Mouse (Mus musculus) mesoderm, embryonic 11.5 days (tissue): ENCODE measurements around the gene Mtln.

Experiments used
- DNase-seq: peaks from one replicate; pipeline ENCODE4 v3.0.0-alpha.2; 2012; ENCODE audit warnings: low read depth, low spot score

Mtln gene

DNA sequence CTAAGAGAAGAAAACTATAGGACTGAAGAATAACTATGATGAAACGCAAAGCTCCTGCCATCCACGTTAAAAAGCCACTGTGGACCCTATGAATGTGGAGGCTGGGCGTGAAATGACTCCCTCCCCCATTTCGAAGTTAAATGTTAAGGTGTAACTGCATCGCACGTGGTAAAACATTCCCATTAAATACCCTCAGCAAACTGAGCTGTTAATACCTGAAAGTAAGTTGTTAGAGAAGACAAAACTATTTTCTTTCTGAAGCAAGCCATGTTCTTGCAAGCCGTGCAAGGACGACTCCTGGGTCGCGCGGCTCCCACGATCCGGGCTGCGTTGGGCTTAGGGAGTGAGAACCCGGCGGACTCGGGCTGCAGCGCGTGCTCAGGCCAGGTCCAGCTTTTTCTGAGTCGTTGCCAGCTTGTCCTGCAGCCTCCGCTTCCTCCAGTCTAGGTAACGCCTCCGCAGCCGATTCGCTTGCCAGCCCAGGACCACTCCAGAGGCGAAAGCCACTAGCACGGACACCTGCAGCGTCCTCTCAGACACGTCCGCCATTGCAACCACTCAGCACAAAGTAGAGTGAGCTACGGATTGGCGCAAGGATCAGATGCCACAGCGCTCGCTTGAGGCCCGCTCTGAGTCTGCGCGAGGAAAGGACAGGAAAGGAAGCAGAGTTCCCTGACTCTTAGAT, at the start of gene Mtln:
TSS of gene Mtln (minus strand) at position 570 of the 685 bp plus-strand sequence.
- peak; percentile 91 for DNase-seq

DNA sequence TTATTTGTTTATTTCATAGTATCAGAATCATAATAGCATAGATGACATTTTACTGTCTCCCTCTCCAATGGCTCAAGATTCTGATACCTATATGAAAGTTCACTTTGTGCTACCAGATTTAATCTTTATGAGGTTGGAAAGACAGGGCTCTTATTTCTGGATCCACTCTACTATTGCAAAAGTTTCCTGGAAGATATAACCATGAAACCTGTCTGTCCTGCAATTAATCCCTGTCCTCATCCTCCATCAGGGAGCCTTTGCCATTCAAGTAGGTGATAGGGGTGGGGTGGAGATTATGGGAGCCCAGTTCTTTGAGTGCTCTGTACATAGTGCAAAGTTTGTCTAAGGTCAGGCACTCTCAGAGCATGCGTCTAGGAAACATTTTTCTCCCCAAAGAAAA, 49.1 kb upstream of the Mtln start:
- no peak for DNase-seq

DNA sequence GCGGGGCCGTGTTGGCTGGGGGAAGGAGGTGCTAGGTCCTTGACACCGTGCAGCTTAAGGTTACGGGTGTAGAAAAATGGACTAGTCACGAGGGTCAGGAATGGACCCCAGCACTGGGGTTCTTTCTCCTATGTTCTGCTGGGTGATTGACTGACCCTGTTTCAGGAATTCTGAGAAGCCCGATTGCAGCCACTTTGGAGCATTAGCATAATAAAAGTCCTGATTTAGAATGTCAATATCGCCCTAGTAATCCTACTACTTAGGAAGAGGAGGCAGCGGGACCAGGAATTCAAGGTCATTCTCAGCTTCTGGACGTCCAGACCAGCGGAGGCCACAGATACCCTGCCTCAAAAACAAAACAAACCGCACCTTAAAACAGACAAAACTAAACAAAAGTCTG, 47.1 kb upstream of the Mtln start:
- DNase-seq = no peak

DNA sequence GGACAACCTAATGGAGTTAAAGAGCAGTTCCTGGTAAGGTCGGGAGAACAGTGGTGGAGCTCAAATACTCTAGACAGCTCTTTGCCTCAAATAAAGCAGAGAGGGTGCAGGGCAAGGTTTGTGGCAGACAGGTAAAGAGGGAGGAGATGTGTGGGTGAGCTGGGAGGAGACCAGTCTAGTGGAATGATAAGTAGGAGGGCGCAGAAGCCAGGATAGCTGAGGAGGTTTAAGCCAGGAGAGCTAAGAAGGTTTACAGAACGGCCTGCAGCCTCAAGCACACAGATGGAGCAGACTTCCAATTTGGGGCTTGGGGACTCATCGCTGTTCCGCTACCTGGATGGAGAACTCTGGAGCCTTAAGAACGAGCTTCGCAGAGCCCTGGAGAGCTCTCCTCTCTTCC, 46.3 kb upstream of the Mtln start, which contains the start of gene Acoxl:
TSS of gene Acoxl (plus strand) at position 301 of the 400 bp plus-strand sequence.
- no peak for DNase-seq

DNA sequence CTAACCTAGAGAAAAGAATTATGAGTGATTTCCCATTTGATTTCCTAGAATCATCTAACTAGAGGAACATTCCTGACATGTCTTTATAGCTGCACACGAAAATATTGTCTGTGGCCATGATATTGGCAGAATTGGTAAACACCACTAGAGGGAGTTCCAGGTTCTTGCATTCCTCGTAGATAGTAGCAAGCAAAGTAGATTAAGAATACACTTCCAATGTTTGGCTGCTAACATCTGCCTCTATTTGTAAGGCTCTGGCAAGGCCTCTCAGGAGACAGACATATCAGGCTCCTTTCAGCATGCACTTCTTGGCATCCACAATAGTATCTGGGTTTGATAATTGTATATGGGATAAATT, 40.5 kb upstream of the Mtln start:
- DNase-seq = peak; percentile 60

DNA sequence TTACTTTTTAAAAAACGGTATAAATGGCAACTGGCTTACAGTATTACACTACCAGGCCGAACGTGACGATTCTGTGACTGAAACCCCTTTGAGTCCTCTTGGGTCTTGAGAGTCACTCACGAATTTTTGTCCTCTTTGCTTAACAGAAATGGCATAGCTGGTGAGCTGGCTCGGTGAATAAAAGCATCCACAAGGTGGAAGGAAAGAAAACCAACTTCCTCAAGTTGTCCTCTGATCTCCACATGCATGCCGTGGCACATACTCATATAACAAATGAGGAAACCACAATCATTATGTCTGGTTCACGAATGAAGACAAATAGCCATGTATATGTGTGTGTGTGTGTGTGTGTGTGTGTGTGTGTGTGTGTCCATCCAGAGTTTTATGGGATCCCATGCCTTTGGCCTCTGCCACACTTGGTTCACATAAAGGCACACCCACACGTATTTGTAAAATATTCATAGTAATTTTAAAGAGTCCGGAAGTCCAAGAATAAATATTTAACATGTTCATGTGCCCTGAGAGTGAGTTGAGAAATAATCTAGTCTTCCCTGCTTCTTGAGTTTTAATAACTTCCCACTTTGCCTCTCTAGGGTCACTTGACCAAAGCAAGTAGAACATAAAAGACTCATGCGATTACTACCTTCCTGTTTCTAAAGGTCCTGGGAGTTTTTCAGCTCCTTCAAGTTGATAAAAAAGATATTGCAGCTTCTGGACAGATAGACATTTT, 40.0 kb upstream of the Mtln start:
- DNase-seq = no peak

DNA sequence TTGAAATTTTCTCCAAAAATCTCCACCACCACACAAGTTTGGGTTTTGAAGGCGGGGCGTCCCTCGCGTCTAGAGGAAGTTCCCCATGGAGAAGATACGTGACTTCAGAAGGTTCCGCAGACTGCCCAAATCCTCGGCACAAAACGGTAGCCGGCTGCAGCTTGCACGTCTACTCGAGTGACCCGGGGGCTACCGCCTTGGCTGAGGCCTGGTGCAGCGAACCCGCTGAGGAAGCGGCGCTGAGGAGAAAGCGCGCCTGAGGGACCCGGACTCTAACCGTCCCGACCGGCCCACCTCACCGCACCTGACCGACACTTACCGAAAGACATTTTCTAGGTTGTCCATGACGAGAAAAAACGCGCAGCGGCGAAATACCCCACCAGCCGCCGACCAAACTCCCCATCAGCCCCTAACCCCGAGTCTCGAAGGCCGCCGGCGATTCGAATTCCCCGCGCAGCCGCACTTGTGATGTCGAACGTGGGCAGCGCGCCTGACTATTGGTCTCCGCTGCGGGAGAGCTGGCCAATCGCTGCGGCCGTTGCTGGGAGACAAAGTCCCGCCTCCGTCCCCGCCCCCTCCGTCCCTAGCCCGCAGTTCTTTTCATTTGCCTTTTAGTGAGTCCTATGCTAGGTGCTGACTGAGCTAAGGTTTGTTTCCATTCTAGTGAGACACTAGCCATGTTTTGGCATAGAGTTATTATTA, 39.3 kb upstream of the Mtln start, which contains the start of gene Bub1:
TSS of gene Bub1 (minus strand) at position 465 of the 702 bp plus-strand sequence.
- DNase-seq = peak; percentile 94

DNA sequence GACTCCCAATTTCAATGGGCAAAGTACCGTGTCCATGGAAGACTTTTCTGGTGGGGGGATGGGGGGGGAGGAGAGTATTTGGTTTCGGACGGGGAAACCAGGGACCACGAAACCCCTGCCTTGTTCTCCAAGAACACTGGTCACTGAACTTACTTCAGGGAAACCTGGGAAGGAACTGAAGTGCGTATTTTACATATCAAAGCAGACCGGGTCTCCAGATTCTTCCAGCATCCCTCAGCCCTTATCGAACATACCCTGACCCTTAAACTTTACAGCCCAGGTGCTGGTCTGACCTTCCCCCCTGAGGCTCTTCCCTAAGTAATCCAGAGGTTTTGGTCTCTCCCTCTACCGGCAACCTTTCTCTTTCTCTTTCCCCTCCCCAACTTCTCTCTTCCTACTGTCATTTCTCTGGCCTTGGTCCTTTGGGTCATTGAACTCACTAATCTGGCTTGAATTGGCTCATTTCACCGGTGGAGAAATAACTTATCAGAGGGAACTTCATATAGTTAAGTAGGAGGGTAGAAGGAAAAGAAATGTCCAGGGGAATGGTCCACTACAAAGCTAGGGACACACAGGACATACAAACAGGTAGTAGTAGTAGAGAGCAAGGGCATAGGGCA, 2.5 kb downstream of the Mtln start:
- no peak for DNase-seq

DNA sequence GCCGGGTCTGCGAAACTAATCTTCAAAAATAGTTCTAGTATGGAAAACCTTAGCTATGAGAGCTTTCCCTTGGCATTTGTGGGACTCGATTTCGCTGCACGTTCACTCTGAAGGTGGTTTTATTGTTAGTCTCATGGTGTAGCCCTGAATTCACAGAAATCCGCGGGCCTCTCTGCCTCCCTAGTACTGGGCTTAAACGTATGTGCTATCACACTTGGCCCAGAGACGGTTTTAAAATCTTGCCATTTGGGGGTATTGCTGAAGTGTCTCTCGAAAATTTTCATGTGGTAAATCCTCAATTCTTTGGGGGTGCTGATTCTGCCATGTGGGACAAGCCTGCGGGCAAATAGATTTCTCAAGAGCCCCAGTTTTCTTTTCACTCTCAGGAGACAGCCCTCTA, 3.1 kb downstream of the Mtln start:
- no peak for DNase-seq

DNA sequence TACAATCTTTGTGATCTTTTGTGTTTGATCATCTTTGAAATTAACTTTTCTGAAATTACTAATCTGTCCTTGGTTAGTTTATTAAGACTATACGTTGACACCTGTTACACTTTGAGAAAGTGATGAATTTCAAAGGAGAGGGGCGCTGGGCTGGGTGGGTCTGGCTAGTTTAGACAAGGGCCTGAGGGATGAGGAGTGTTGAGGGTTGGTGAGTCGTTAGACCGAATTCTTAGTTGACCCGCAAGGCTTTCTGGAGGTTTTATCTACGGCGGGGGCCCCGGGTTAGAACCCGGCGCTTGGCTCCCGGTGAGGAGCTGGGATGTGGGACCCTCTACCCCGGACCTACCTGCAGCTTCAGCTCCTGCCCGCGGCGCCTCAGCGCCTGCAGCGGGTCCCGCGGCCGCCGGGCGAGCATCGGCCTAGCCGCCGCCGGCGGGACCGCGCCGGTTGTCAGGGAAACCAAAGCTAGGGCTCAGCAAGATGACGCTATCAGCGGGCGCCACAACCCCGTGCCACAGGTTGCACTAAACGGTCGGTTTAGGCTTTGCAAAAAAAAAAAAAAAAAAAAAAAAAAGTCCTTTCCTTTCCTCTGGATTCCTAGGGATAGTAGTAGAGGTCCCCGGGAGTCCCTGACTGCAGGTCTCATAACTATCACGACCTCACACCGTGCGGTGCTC, 3.7 kb downstream of the Mtln start, which contains the start of gene Nphp1:
TSS of gene Nphp1 (minus strand) at position 458 of the 677 bp plus-strand sequence.
- peak; percentile 91 for DNase-seq

DNA sequence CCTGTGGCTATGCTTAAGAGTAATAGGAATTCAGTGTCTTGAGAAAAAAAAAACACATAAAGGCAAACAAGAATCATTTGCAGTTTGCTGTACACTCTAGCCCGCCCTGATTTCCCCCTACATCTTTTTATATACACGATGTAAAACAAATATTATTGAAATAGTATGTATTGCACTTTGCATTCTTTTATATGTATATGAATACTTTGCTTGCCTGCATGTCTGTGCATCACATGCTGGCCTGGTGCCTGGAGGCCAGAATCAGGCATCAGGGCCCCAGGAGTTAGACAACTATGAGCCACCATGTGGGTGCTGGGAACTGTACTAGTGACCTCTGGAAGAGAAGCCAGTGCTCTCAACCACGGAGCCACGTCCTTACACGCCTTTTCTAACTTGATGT, 5.1 kb downstream of the Mtln start:
- no peak for DNase-seq

DNA sequence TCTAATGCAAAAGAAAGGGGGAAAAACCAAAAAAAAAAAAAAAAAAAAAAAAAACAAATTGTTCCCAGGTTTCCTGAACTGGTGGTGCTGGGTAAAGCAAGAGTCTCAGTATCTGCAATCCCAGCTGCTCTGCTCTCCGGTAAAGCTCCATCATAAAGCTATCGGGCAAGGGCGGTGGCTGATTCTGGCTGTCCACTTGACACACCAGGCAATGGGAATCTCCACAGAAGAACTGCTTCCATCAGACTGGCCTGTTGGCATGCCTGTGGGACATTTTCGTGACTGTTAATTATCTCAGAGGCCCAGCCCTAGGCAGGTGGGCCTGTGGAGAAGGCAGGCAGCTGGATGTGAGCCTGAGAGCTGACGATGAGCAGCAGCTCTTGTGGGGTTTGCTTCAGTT, 13.8 kb downstream of the Mtln start:
- DNase-seq = no peak

DNA sequence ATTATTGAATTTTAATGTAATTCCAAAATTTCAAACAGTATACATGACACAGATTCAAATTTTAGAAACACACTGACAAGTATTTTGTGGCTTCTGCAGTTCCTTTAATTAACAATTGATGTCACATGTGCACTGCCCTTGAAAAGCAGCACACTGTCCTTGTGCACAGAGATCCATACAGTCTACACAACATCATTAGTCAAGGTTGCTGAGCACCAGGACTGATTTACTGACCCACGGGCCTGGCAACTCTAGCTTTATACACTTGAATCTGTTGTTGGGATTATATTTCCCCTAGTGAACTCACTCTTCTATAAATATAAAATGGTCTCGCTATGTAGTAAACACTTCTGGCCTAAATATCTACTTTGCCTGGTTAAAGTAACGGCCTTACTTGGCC, 17.3 kb downstream of the Mtln start:
- DNase-seq = no peak

DNA sequence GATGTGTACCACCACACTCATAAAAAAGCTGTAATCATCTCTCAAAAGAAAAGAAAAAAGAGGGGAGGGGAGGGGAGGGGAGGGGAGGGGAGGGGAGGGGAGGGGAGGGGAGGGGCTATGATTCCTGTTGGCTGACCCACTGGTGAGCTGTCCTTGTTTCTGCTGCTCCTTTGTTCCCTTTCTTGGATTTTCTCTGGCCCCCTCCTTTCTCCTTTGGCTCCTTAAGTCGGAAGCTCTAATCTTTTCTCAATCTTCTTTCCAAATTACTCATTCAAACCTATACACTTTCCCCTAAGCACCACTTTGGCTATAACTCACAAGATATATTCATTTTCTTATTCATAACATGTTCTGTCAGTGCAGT, 17.7 kb downstream of the Mtln start:
- no peak for DNase-seq

DNA sequence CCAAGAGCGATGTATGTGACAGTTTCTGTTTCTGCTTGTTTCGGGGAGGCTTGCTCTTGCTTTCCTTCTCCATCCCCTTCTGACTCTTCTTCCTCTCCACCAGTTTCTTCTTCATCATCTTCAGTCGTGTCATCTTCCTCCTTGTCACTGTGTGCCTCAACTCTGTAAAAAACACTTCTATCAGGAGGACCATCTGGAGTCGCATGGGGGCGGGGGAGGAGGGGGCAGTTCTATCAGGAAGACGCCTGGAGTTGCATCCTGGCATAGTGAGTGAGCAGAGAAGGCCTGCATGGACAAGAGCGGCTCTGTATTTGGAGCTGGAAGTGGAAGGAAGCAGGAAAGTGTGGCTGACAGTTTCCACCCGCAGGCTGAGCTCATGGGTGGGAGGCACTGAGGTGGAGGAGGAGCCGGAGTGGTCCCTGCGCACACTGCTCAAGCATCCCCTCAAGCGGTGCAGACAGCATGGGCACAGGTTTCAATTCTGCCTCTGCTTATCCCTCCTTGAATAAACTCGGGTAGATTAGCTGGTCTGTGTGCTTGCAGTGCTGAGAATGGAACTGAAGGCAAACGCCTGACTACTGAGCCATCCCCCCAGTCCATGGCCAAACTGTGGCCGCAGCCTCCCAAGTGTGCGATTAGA, 18.2 kb downstream of the Mtln start:
- DNase-seq = no peak

DNA sequence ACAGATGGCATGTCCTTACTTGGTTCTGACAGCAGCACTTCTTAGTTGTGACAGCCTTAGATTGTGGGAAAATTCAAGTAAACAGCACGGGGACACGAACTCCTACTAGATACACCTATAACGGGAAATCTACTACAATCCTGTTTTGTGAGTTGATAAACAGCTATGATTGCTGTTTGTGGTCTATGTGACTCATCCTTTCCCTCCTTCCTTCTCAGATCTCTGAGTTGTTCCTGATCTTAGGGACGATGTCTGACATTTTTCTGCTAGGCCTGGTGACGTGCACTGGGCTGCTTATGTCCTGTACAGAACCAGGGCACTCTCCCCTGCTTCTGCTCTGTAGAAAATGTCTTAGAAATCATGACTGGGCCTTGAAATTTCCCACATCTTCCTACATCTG, 30.7 kb downstream of the Mtln start:
- no peak for DNase-seq

DNA sequence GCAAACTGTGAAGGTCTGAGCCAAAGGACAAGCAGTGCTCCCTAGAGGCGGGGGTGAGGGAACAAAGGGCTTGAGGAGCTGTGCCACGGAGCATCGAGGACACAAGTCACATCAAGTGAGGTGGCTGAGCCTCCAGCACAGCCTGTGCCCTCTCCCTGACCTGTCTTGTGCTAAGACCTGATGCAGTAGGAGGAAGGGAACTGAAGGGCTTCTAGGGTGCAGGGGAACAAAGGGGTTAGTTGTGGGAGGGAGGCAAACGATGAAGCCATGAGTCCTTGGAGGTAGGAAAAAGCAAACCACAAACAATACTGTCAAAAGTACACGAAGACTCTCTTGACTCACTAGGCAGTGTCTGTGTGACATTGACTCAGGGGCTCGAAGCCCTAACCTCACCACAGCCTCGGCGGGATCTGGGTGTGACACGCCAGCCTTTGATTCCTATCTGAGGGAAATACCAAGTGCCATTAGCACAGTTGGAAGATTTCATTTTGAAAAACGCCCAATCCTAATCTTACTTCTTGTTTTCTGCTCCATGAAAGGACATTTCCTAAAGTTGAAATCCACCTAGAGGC, 31.8 kb downstream of the Mtln start:
- no peak for DNase-seq

DNA sequence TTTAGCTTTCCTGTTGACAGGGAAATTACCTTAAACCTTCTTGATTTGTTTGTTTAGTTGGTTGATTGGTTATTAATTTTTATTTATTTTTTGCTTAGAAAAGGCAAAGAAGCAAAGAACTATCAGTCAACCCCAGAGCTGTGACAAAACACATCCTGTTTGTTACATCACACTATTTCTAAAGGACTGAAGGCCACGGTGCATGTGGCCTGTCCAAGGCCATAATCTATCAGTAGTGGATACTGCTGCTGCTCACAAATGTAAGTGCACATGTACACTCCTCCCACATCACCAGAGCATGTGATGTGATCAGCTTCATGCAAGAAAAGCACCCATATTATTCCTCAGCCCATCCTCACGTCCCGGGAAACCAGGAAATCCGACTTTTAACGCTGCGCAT, 32.3 kb downstream of the Mtln start:
- no peak for DNase-seq

DNA sequence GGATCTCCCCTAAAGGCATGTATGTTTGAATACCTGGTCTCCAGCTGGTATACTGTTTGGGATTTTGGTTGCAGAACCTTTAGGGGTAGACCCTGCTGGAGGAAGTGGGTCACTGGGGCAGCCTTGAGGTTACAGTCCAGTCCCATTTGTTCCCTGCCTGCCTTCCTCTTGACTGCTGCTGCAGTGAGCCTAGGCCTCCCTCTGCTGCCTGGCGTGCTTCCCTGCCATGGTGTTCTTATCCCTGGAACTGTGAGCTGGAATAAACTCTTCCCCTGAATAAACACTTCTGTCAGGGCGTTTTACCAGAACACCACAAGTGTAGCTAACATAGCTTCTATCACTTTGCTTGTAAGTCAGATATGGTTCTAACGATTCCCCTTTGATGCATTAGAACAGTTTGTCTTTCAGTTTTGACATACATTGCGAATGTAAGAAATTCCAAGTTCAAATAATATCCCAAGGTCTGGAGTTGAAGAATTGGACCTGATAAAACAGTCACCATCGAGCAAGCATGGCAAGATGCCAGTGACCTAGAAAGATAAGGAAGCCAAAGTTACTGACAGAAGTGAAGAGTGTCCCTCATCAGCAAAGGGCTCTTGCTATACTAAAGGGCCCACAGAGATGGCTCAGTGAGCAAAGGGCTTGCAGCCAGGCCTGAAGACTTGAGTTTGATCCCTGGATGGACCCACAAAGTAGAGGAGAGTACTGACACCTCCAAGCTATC, 33.0 kb downstream of the Mtln start:
- DNase-seq = no peak

DNA sequence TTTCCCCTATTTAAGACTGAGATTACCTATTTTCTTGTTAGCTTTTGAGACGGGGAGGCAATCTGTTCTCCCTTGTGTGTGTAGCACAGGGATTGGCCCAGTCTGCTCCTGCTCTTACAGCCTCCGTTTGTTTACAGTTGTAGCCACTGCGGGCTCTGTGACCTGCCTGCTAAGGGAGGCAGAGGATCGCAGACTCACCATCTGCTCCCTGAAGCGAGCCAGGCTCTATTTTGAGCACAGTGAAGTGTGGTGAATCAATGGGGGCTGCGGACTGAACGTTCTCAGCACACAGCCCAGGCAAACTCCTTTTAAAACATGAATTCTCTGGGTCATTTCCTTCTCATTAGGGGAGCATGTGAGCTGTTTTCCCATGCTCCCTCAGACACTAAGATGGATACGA, 35.1 kb downstream of the Mtln start:
- DNase-seq = peak; percentile 25
